In the genomic region with DNA sequence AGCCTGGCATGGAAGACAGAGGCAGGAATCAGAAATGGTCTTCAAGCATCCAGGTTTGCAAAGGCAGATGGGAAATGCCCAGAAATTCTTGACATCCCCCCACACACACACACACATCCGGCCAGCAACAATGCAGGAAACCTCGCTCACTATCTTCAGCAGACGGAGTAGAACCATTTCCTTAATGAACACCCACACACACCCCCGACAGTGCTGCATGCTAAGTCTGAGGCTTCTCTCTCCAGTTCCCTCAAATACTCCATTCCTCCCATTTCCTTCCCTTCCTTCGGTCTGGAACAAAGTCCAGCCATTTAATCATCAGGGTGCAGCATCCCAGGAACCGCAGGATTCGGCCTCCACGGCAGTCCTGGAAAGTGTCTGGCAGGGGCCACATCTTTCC, we compare ENCODE assay signal across 10 mouse cellular contexts. TPM values are rescaled to one million over a fixed set of nuclear protein-coding genes. Genes with fewer than 3 reads are reported as not detected.
DNase-seq lines count a peak whose midpoint lies in the region; ATAC-seq and TF ChIP-seq lines count a peak whose summit lies in the region.
"Had no signal": no experiment of that assay in that cellular context is flagged by ENCODE, and none has a peak within 500 bp of the region (broad histone marks: within the 10 kb centered on the region; RNA-seq: fewer than 3 reads in every experiment).

No protein-coding gene starts in this region.

- H3K27ac ChIP-seq in intestine, embryonic 16.5 days (ENCODE audit: low read length): no peak overlapping the region
- H3K27ac ChIP-seq in intestine, embryonic 15.5 days: no peak overlapping the region
- no peak overlapping the region for H3K27ac ChIP-seq in kidney, adult 2 months (ENCODE audit: insufficient read depth, low read depth, low read length)
- H3K27ac ChIP-seq in lung, embryonic 15.5 days: peak overlapping the region; percentile 51
- H3K27ac ChIP-seq: limb, embryonic 12.5 days had no signal

- no peaks in the 10 kb centered on the region for H3K9me3 ChIP-seq in intestine, embryonic 16.5 days (ENCODE audit: control insufficient read depth, low read length)
- no peaks in the 10 kb centered on the region for H3K9me3 ChIP-seq in intestine, embryonic 15.5 days
- no peaks in the 10 kb centered on the region for H3K9me3 ChIP-seq in lung, embryonic 15.5 days
- H3K9me3 ChIP-seq: limb, embryonic 12.5 days had no signal

- 0 out of 2 replicates have a peak, but pooled peaks have one; percentile 15 for ATAC-seq in intestine, embryonic 16.5 days
- ATAC-seq in intestine, embryonic 15.5 days: no peak
- peak; percentile 50 for ATAC-seq in granulocyte monocyte progenitor cell, adult 5-6 weeks (replicated peaks; ENCODE audit: poor library complexity, severe bottlenecking)
- ATAC-seq in lung, embryonic 15.5 days (ENCODE audit: borderline replicate concordance, extremely low read depth, low FRiP score, low TSS enrichment): 0 out of 2 replicates have a peak, but pooled peaks have one; percentile 15

- no peak for TF ChIP-seq CTCF in kidney, adult 2 months (conservative IDR thresholded peaks at IDR 0.05; ENCODE audit: insufficient read depth, insufficient read length, low read depth, low read length)

- TF ChIP-seq POLR2A in kidney, adult 2 months (IDR thresholded peaks at IDR 0.05; ENCODE audit: low read depth, low read length): no peak

- H3K27me3 ChIP-seq in intestine, embryonic 16.5 days (replicated peaks; ENCODE audit: control insufficient read depth, insufficient read depth, low read length): peaks cover 48% of the 10 kb centered on the region
- peaks cover 54% of the 10 kb centered on the region for H3K27me3 ChIP-seq in intestine, embryonic 15.5 days (replicated peaks)
- peaks cover 3% of the 10 kb centered on the region; the same call in 1 of the 2 replicates for H3K27me3 ChIP-seq in kidney, adult 2 months (replicated peaks; ENCODE audit: control insufficient read depth, insufficient read depth, low read length)
- H3K27me3 ChIP-seq in lung, embryonic 15.5 days: peaks cover 61% of the 10 kb centered on the region

- no peak overlapping the region for H3K4me3 ChIP-seq in intestine, embryonic 16.5 days (ENCODE audit: low read length)
- H3K4me3 ChIP-seq in intestine, embryonic 15.5 days (replicated peaks): no peak overlapping the region
- peak overlapping the region; percentile 21; the same call in 1 of the 2 replicates for H3K4me3 ChIP-seq in kidney, adult 2 months (ENCODE audit: insufficient read depth, low read depth, low read length)
- no peak overlapping the region for H3K4me3 ChIP-seq in lung, embryonic 15.5 days
- H3K4me3 ChIP-seq: limb, embryonic 12.5 days had no signal

- no peak overlapping the region for H3K4me2 ChIP-seq in intestine, embryonic 16.5 days (ENCODE audit: low read depth, low read length)
- H3K4me2 ChIP-seq in intestine, embryonic 15.5 days (replicated peaks): no peak overlapping the region
- peak overlapping the region; percentile 16 for H3K4me2 ChIP-seq in lung, embryonic 15.5 days
- H3K4me2 ChIP-seq: limb, embryonic 12.5 days had no signal

- H3K36me3 ChIP-seq in intestine, embryonic 16.5 days (ENCODE audit: control insufficient read depth, insufficient read depth, low read length): no peaks in the 10 kb centered on the region
- H3K36me3 ChIP-seq in intestine, embryonic 15.5 days: no peaks in the 10 kb centered on the region
- H3K36me3 ChIP-seq in kidney, adult 2 months (ENCODE audit: control insufficient read depth, insufficient read depth, low read length): no peaks in the 10 kb centered on the region
- no peaks in the 10 kb centered on the region for H3K36me3 ChIP-seq in lung, embryonic 15.5 days
- H3K36me3 ChIP-seq: limb, embryonic 12.5 days had no signal

- H3K9ac ChIP-seq in intestine, embryonic 16.5 days (ENCODE audit: low read depth, low read length): no peak overlapping the region
- H3K9ac ChIP-seq in intestine, embryonic 15.5 days: no peak overlapping the region
- no peak overlapping the region for H3K9ac ChIP-seq in lung, embryonic 15.5 days
- H3K9ac ChIP-seq: limb, embryonic 12.5 days had no signal

- 26% methylated on average over 8 of the region's 8 CpGs for WGBS in intestine, embryonic 16.5 days
- WGBS in intestine, embryonic 15.5 days: 27% methylated on average over 8 of the region's 8 CpGs
- WGBS in kidney, adult 2 months: 26% methylated on average over 8 of the region's 8 CpGs
- WGBS in lung, embryonic 15.5 days: 32% methylated on average over 8 of the region's 8 CpGs

- peaks cover 18% of the 10 kb centered on the region for H3K4me1 ChIP-seq in intestine, embryonic 16.5 days (ENCODE audit: control insufficient read depth, insufficient read depth, low read length)
- H3K4me1 ChIP-seq in intestine, embryonic 15.5 days (replicated peaks): peaks cover 19% of the 10 kb centered on the region
- H3K4me1 ChIP-seq in kidney, adult 2 months (ENCODE audit: control insufficient read depth, insufficient read depth, low read length): no peaks in the 10 kb centered on the region
- H3K4me1 ChIP-seq in lung, embryonic 15.5 days: peaks cover 17% of the 10 kb centered on the region

- DNase-seq in kidney, adult 2 months: peak; percentile 62
- DNase-seq in cerebellum, postnatal 4 days (ENCODE audit: low spot score in 2 of 2): no peak
- no peak for DNase-seq in layer of hippocampus, adult 18-20 months (ENCODE audit: low spot score in 2 of 2)
- no peak for DNase-seq in cerebellum, postnatal 25 days
- DNase-seq: thymus, postnatal 4 days had no signal

RNA-seq across cellular contexts. Expression of a gene that starts 4.4 kb away (rescaled TPM):
- polyA plus RNA-seq in intestine, embryonic 16.5 days (2015; fragmentation: Nextera tagmentation; extraction: Ambion mirVana): 9.7 and 10.0 TPM in 2 replicates
- 12.6 and 12.8 TPM in 2 replicates for polyA plus RNA-seq in intestine, embryonic 15.5 days (2015; fragmentation: Nextera tagmentation; extraction: Ambion mirVana)
- 0.75 and 3.4 TPM in 2 replicates for total RNA-seq in granulocyte monocyte progenitor cell, adult 5-6 weeks (2014; fragmentation: Nextera tagmentation)
- total RNA-seq in granulocyte monocyte progenitor cell, adult 5-6 weeks (2017): 3.7 TPM in 2 replicates
- polyA plus RNA-seq in kidney, adult 2 months (2012; rRNA removed): 14.9 and 17.5 TPM in 2 replicates
- polyA plus RNA-seq in lung, embryonic 15.5 days (2015; fragmentation: Nextera tagmentation; extraction: Ambion mirVana): 17.6 and 19.0 TPM in 2 replicates
- 10 to 100 TPM; 30.4 to 32.0 TPM for total RNA-seq in layer of hippocampus, adult 18-20 months (2021)
